Mouse (Mus musculus) heart, embryonic 14.5 days (tissue): ENCODE results near the gene Abcc12. TPM values are rescaled to one million over a fixed set of nuclear protein-coding genes. Genes with fewer than 3 reads are reported as not detected.

ENCODE experiments used
- ATAC-seq: fragments of 200-750 bp; cut with Nextera tagmentation; 2 replicates; pipeline ENCODE4 v1.8.0; 2017; ENCODE audit warnings: low read depth, moderate TSS enrichment; ENCODE audit not compliant: insufficient number of reproducible peaks, insufficient read depth, low FRiP score
- H3K27ac ChIP-seq, 2 experiments: fragments of 200-500 bp in 1 of 2; fragments of 300-500 bp in 1 of 2; sonication (generic) in 1 of 2; replicated peaks in 1 of 2; 2 replicates each; pipeline ENCODE4 v1.5.1; 2012 to 2014; ENCODE audit warnings: low read depth in 2 of 2, low read length in 2 of 2, control low read depth in 1 of 2, mild to moderate bottlenecking in 1 of 2, mixed read lengths in 1 of 2; ENCODE audit not compliant: control insufficient read depth in 1 of 2, insufficient read depth in 1 of 2
- H3K27me3 ChIP-seq: fragments of 300-500 bp; sonication (generic); 2 replicates; pipeline ENCODE4 v1.6.1; 2014; ENCODE audit warnings: mild to moderate bottlenecking, low read length, control low read depth; ENCODE audit not compliant: control insufficient read depth, insufficient read depth
- H3K36me3 ChIP-seq: fragments of 300-500 bp; sonication (generic); 2 replicates; pipeline ENCODE4 v1.6.1; 2014; ENCODE audit warnings: mild to moderate bottlenecking, control low read depth, low read length, mixed read lengths; ENCODE audit not compliant: control insufficient read depth, insufficient read depth
- H3K4me1 ChIP-seq, 2 experiments: fragments of 200-500 bp in 1 of 2; fragments of 300-500 bp in 1 of 2; sonication (generic) in 1 of 2; 2 replicates each; pipeline ENCODE4 v1.6.1; 2012 to 2014; ENCODE audit warnings: low read length in 2 of 2, control low read depth in 1 of 2, mixed read lengths in 1 of 2; ENCODE audit not compliant: control insufficient read depth in 2 of 2, insufficient read depth in 2 of 2
- H3K4me2 ChIP-seq: fragments of 300-500 bp; sonication (generic); 2 replicates; pipeline ENCODE4 v1.6.1; 2014; ENCODE audit warnings: mild to moderate bottlenecking, low read length
- H3K4me3 ChIP-seq, 2 experiments: fragments of 200-500 bp in 1 of 2; fragments of 300-500 bp in 1 of 2; sonication (generic) in 1 of 2; 2 replicates each; pipeline ENCODE4 v1.5.1; 2012 to 2014; ENCODE audit warnings: low read length in 2 of 2, mild to moderate bottlenecking in 2 of 2, control low read depth in 1 of 2, low read depth in 1 of 2, moderate library complexity in 1 of 2; ENCODE audit not compliant: control insufficient read depth in 1 of 2, insufficient read depth in 1 of 2
- H3K9ac ChIP-seq: fragments of 300-500 bp; sonication (generic); 2 replicates; pipeline ENCODE4 v1.6.1; 2014; ENCODE audit warnings: mild to moderate bottlenecking, low read length
- H3K9me3 ChIP-seq: fragments of 300-500 bp; sonication (generic); 2 replicates; pipeline ENCODE4 v1.6.1; 2016; ENCODE audit warnings: low read length, control low read depth; ENCODE audit not compliant: control insufficient read depth
- WGBS: fragments of 180-500 bp; shearing (Covaris S2); extraction: QIAGEN DNeasy Blood & Tissue Kit; methylation state at CpG from one replicate; pipeline ENCODE4 v1.1.7; 2014; 5-methylcytosine and 5-hydroxymethylcytosine counted together
- polyA plus RNA-seq: library from polyadenylated mRNA; unstranded; fragments of >200 nt; fragmentation: Nextera tagmentation; extraction: Ambion mirVana; gene quantifications from 2 replicates; pipeline ENCODE4 v1.2.1, GENCODE M21; 2014

The Abcc12 gene
- polyA plus RNA-seq, 1 experiment from 2014 or later = not detected

DNA sequence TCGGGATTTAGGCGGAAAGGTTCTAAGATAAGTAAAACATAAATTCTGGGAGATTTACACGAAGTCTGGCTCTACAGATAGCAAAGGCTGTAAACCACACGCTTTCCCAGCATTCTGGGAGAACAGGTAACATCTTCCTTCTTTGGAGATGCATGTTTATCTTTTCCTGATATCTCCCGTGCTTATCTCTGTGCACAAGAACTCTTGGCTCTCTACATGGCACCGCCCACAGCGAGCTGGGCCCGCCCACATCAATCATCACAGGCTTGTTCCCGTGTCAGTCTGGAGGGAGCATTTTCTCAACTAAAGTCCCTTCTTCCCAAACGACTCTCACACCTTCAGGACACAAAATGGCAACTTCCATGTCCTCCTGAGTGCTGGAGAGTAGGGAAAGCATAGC lies 12.6 kb upstream of the Abcc12 start:
- Histone ChIP-seq H3K4me3 (no peak overlapping the region), H3K4me1 (no peaks in the 10 kb centered on the region), H3K27me3 (no peaks in the 10 kb centered on the region), H3K9ac (no peak overlapping the region), H3K9me3 (no peaks in the 10 kb centered on the region), H3K27ac (no peak overlapping the region), H3K36me3 (no peaks in the 10 kb centered on the region), H3K4me2 (no peak overlapping the region)
- 51% methylated on average over 10 of the region's 10 CpGs for WGBS
- ATAC-seq = no peak

DNA sequence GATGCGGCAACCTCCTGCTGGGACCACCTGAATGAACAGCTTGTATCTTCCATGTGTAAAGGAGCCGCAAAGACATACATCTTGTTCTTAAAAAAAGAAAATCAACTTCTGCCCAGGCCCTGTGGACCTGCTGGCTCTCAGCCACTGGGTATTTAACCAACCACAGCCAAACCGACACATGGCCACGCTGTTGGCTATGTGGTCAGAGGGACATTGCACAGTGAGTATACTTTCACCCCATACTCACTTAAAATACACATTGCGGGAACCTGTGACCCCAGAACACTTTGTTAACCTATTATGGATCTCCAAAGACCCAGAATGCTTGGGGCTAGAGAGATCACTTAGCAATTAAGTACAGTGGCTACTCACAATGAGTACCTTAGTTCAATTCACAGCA lies 7.9 kb upstream of the Abcc12 start:
- Histone ChIP-seq H3K9me3 (no peaks in the 10 kb centered on the region), H3K27me3 (no peaks in the 10 kb centered on the region), H3K9ac (no peak overlapping the region), H3K4me1 (no peaks in the 10 kb centered on the region; a peak in 1 of 4 replicates), H3K4me2 (no peak overlapping the region), H3K36me3 (no peaks in the 10 kb centered on the region), H3K27ac (no peak overlapping the region), H3K4me3 (no peak overlapping the region)
- no peak for ATAC-seq
- WGBS = 89% methylated on average over 5 of the region's 5 CpGs

DNA sequence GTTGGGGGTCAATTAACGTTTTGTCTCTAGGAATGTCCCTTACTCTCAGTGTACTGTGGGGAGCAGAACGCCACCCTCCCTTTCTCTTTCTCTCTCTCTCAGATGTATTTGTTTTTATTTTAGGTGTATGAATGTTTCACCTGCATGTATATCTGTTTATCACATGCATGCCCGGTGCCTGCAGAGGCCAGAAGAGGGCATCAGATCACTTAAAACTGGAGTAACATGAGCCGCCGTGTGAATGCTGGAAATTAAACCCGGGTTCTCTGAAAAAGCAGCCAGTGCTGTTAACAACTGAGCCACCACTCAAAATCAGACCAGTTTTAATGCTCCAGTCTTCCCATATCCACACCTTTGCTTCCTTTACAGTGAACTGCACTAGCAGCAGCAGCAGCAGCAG lies 6.2 kb upstream of the Abcc12 start:
- H3K9me3 ChIP-seq = no peaks in the 10 kb centered on the region
- H3K4me1 ChIP-seq = no peaks in the 10 kb centered on the region; a peak in 1 of 4 replicates
- no peak overlapping the region for H3K4me3 ChIP-seq
- no peak overlapping the region for H3K9ac ChIP-seq
- ATAC-seq = no peak
- H3K4me2 ChIP-seq = no peak overlapping the region
- H3K27me3 ChIP-seq = no peaks in the 10 kb centered on the region
- no peak overlapping the region for H3K27ac ChIP-seq
- H3K36me3 ChIP-seq = no peaks in the 10 kb centered on the region
- 40% methylated on average over 6 of the region's 6 CpGs for WGBS

DNA sequence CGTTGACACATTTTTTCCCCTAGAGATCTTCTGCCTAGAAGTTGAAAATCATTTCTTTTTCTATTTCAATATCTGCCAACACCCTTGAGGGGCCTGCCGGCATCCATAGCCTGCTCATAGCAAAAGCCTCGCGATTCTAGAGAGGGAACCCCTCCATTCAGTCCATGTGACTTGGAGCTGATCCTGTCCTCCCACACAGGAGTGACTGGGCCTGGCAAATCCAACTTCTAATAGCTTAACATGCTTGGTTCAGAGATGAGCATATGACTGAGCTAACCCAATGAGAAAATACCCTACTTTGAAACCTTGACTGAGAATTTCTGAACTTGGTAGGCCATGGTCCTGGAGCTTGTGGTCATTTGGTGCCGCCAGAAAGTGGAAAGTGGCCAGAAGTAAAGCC lies 5.6 kb upstream of the Abcc12 start:
- Histone ChIP-seq H3K9ac (no peak overlapping the region), H3K4me1 (no peaks in the 10 kb centered on the region; a peak in 1 of 4 replicates), H3K27me3 (no peaks in the 10 kb centered on the region), H3K9me3 (no peaks in the 10 kb centered on the region), H3K4me2 (no peak overlapping the region), H3K36me3 (no peaks in the 10 kb centered on the region), H3K4me3 (no peak overlapping the region), H3K27ac (no peak overlapping the region)
- WGBS = 42% methylated on average over 5 of the region's 5 CpGs
- no peak for ATAC-seq

DNA sequence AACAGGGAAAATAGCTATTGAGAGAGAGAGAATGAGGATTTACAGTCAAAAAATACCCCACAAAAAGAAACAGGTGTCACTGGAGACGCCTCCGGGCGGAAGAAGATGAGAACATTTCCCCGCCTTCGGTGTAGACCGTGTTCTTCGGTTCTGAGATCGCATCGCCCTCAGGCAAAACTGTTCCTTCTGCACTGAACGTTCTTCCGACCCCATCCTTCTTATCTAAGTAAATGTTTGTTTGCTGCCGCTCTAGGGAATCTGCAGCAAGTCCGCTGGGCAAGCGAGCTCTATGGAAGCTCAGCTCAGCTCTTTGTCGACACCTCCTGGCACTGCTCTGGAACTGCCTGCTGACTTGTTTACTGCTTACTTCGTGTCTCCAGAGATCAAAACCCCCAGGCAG lies 5.0 kb upstream of the Abcc12 start:
- 3% methylated on average over 16 of the region's 16 CpGs for WGBS
- H3K4me3 ChIP-seq = peak overlapping the region; percentile 44 to 55
- no peaks in the 10 kb centered on the region for H3K36me3 ChIP-seq
- no peaks in the 10 kb centered on the region for H3K27me3 ChIP-seq
- H3K4me2 ChIP-seq = peak overlapping the region; percentile 78
- no peak for ATAC-seq
- H3K4me1 ChIP-seq = no peaks in the 10 kb centered on the region; a peak in 1 of 4 replicates
- H3K9me3 ChIP-seq = no peaks in the 10 kb centered on the region
- H3K9ac ChIP-seq = peak overlapping the region; percentile 28
- H3K27ac ChIP-seq = no peak overlapping the region

DNA sequence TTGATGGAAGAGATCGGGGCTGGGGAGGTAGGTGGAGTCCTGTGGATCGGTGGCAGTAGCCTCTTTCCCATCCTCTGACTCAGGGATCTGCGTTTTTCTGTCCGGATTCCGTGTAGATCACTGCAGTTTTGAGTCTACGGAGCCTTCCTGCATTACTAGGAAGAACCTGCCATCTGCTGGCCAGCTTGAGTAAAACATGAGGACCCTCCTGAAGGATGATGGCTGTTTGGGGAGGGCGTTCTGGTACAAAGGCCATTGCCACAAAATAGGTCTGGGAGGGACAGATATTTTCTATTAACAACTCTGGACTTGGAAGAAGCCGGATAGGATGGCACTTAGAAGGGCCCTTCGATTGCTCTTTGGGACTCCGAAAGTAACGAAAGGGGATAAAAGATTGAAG lies 4.6 kb upstream of the Abcc12 start:
- no peaks in the 10 kb centered on the region for H3K27me3 ChIP-seq
- no peaks in the 10 kb centered on the region for H3K36me3 ChIP-seq
- H3K4me1 ChIP-seq = no peaks in the 10 kb centered on the region; a peak in 1 of 4 replicates
- H3K9me3 ChIP-seq = no peaks in the 10 kb centered on the region
- H3K4me3 ChIP-seq = peak overlapping the region; percentile 44 to 55
- no peak overlapping the region for H3K27ac ChIP-seq
- ATAC-seq = no peak
- peak overlapping the region; percentile 28; the same call in 1 of the 2 replicates for H3K9ac ChIP-seq
- 4% methylated on average over 11 of the region's 11 CpGs for WGBS
- peak overlapping the region; percentile 78 for H3K4me2 ChIP-seq

DNA sequence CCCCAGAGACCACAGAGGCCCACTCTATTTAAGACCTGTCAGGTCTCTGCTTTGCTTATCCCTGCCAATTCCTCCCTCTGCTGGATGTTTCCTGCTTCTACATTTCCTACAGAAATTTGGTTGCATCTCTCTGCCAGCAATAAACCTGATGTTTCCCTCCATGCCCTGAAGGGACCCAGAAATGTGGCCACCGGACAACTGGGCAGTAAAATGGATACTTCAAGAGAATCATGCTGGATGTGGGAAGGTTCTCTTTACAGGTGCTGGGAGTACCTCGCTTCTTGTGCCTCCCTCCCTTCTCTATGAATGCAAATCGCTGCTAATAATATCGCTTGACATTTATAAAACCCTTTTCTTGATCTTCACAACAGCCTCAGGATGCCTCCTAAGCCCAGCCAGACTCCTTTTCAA lies 1.4 kb upstream of the Abcc12 start:
- no peak overlapping the region for H3K4me3 ChIP-seq
- no peaks in the 10 kb centered on the region for H3K36me3 ChIP-seq
- H3K4me2 ChIP-seq = no peak overlapping the region
- H3K9ac ChIP-seq = no peak overlapping the region
- H3K27me3 ChIP-seq = no peaks in the 10 kb centered on the region
- no peak for ATAC-seq
- 87% methylated on average over 4 of the region's 4 CpGs for WGBS
- no peaks in the 10 kb centered on the region for H3K9me3 ChIP-seq
- peaks cover 4 to 8% of the 10 kb centered on the region in 2 experiments; a peak in 3 of 4 replicates for H3K4me1 ChIP-seq
- H3K27ac ChIP-seq = no peak overlapping the region

DNA sequence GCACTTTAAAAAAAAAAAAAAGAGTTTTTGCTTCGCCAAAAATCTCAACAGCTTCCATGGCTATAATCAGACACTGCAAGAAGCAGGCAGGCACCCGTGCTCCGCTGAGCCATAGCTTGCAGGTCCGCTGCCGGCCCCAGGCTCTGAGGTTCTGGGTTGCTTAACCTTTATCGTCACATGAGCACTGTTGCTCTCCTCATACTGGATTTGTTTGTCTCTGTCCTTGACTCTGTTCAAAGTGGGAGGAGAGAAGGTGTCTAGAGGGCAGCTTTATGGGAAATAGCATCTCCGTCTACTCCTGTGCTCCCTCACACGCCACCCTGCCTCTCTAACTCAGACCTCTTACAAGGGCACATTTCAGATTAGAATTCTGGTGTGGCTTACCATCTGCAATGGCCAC lies 1.8 kb downstream of the Abcc12 start:
- Histone ChIP-seq H3K4me1 (peaks cover 4 to 8% of the 10 kb centered on the region in 2 experiments; a peak in 3 of 4 replicates), H3K9me3 (no peaks in the 10 kb centered on the region), H3K4me2 (no peak overlapping the region), H3K27me3 (no peaks in the 10 kb centered on the region), H3K27ac (no peak overlapping the region), H3K36me3 (no peaks in the 10 kb centered on the region), H3K9ac (no peak overlapping the region), H3K4me3 (no peak overlapping the region)
- no peak for ATAC-seq
- WGBS = 66% methylated on average over 8 of the region's 8 CpGs
